Mouse (Mus musculus) embryo, embryonic 9.5 days (tissue): ENCODE results near the gene Znrd1.

Experiments
- DNase-seq: peaks from one replicate; pipeline ENCODE4 v3.0.0-alpha.2; 2017; ENCODE audit errors: extremely low spot score

The Znrd1 gene

GRCm38 (mm10) chr17:36927496-36928120 lies 30.8 kb downstream of the Znrd1 start:
- DNase-seq = no peak

- DNase-seq = no peak
Measured at GRCm38 (mm10) chr17:36923491-36923890, 34.9 kb downstream of the Znrd1 start.

GRCm38 (mm10) chr17:36922715-36923114 lies 35.6 kb downstream of the Znrd1 start:
- DNase-seq = no peak

GRCm38 (mm10) chr17:36920239-36920638 lies 38.1 kb downstream of the Znrd1 start:
- DNase-seq = no peak

GRCm38 (mm10) chr17:36915076-36915475 lies 43.3 kb downstream of the Znrd1 start:
- DNase-seq = peak; percentile 47

GRCm38 (mm10) chr17:36914108-36914507 lies 44.3 kb downstream of the Znrd1 start:
- peak; percentile 59 for DNase-seq

- DNase-seq = no peak
Measured at GRCm38 (mm10) chr17:36912031-36912430, 46.3 kb downstream of the Znrd1 start.

GRCm38 (mm10) chr17:36909802-36910201 lies 48.6 kb downstream of the Znrd1 start:
- DNase-seq = no peak

GRCm38 (mm10) chr17:36908235-36908634 lies 50.1 kb downstream of the Znrd1 start:
- DNase-seq = no peak
